Mouse (Mus musculus) ES-E14 (cell line): Measurements from ENCODE around the gene Ptgir. TPM values are rescaled to one million over a fixed set of nuclear protein-coding genes. Genes with fewer than 3 reads are reported as not detected.

Experiments used
- DNase-seq: peaks from one replicate; pipeline ENCODE4 v3.0.0-alpha.2; 2013; ENCODE audit warnings: low read depth, low spot score
- H3K27ac ChIP-seq: 2 replicates; pipeline ENCODE4 v1.5.1; 2012; ENCODE audit warnings: low read depth, mild to moderate bottlenecking, low read length, moderate library complexity, mixed read lengths; ENCODE audit not compliant: poor library complexity, insufficient read depth, severe bottlenecking
- H3K36me3 ChIP-seq: 2 replicates; pipeline ENCODE4 v1.6.1; 2012; ENCODE audit warnings: mild to moderate bottlenecking, low read length, moderate library complexity, mixed read lengths; ENCODE audit not compliant: control insufficient read depth, poor library complexity, insufficient read depth, severe bottlenecking
- H3K4me1 ChIP-seq, 2 experiments: fragments of 150-350 bp in 1 of 2; sonication (generic) in 1 of 2; 2 replicates each; pipeline ENCODE4 v1.6.1; 2012; ENCODE audit warnings: low read length in 2 of 2, mild to moderate bottlenecking in 1 of 2, mixed read lengths in 1 of 2; ENCODE audit not compliant: control insufficient read depth in 2 of 2, insufficient read depth in 2 of 2, poor library complexity in 1 of 2
- H3K4me3 ChIP-seq, 2 experiments: fragments of 150-350 bp in 1 of 2; sonication (generic) in 1 of 2; 2 replicates each; pipeline ENCODE4 v1.5.1; 2012; ENCODE audit warnings: low read length in 2 of 2, low read depth in 1 of 2, mild to moderate bottlenecking in 1 of 2, mixed read lengths in 1 of 2; ENCODE audit not compliant: insufficient read depth in 1 of 2, poor library complexity in 1 of 2, severe bottlenecking in 1 of 2
- H3K9ac ChIP-seq: 2 replicates; pipeline ENCODE4 v1.6.1; 2012; ENCODE audit warnings: low read depth, mild to moderate bottlenecking, low read length, mixed read lengths; ENCODE audit not compliant: poor library complexity, insufficient read depth, severe bottlenecking
- H3K9me3 ChIP-seq: fragments of 150-350 bp; sonication (generic); 2 replicates; pipeline ENCODE4 v1.6.1; 2012; ENCODE audit warnings: low read depth, mild to moderate bottlenecking, low read length; ENCODE audit not compliant: control insufficient read depth, insufficient read depth
- CHD2 ChIP-seq: IDR thresholded peaks from 2 replicates; pipeline ENCODE4 v1.6.1; 2014; ENCODE audit warnings: mild to moderate bottlenecking, low read depth, low read length, inconsistent platforms
- HCFC1 ChIP-seq: IDR thresholded peaks from 2 replicates; pipeline ENCODE4 v1.6.1; 2012; ENCODE audit warnings: low read length, inconsistent platforms, borderline replicate concordance; ENCODE audit not compliant: insufficient read depth
- MAFK ChIP-seq: IDR thresholded peaks from 2 replicates; pipeline ENCODE4 v1.6.1; 2014; ENCODE audit warnings: mild to moderate bottlenecking, low read depth, low read length, inconsistent platforms; ENCODE audit not compliant: insufficient read depth
- ZC3H11A ChIP-seq: IDR thresholded peaks from 2 replicates; pipeline ENCODE4 v1.6.1; 2012; ENCODE audit warnings: low read depth, mild to moderate bottlenecking, inconsistent platforms, low read length, borderline replicate concordance
- ZNF384 ChIP-seq: IDR thresholded peaks from 2 replicates; pipeline ENCODE4 v1.6.1; 2012; ENCODE audit warnings: low read depth, low read length, inconsistent platforms
- in situ Hi-C, 2 experiments: fragments of 600-800 bp; cut with MboI; formaldehyde crosslinking; loops; one replicate each; pipeline ENCODE4 v1.15.1; 2025; ENCODE audit warnings: low sequenced_read_pairs in 2 of 2, inconsistent platforms in 1 of 2; ENCODE audit not compliant: unreplicated experiment in 2 of 2
- total RNA-seq: library from RNA; depleted of rRNA; stranded (reverse); fragments of 300-350 nt; gene quantifications from 2 replicates; pipeline ENCODE4 v1.2.3, GENCODE M21; 2012; rRNA removed

Gene Ptgir
- total RNA-seq = 0.09 and 0.26 TPM in 2 replicates

DNA sequence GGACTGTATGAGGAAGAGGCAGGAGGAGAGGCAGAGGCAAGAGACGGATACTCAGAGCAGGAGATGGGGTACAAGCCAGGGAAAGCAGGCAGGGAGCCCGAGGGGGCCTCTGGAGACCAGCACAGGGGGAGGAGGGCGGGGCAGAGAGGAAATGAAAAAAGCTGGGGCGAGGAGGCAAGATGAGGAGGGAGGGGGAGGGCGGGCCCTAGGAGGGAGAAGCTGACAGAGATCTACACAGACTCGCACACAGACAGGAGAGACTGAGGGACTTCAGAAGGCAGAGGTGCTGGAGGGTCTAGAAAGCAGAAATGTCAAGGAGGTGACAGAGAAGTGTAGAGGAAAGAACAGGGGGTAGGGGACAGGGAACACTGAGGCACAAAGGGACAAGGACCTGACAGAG lies at the start of gene Ptgir:
Gene Ptgir, plus strand, starts transcription at position 210 of the 400 bp plus-strand sequence.
- Histone ChIP-seq H3K9ac (peak within 1 kb of the TSS; percentile 39; the same call in 1 of the 2 replicates), H3K4me3 (peak within 1 kb of the TSS; percentile 36 to 56; a peak in 2 of 4 replicates), H3K9me3 (no peaks in the 10 kb centered on the region), H3K36me3 (no peaks in the 10 kb centered on the region), H3K27ac (no peak within 1 kb of the TSS), H3K4me1 (peaks cover 0 to 23% of the 10 kb centered on the region in 2 experiments; a peak in 1 of 4 replicates)
- no peak for DNase-seq
- in situ Hi-C loops = loop anchor here in 1 of 2 experiments (25.0 kb wide), 1 partner anchor 94 kb away; the partner anchor contains the start of genes Fkrp and Strn4
- no peak for TF ChIP-seq HCFC1
- no peak for TF ChIP-seq ZNF384
- no peak for TF ChIP-seq ZC3H11A
- no peak for TF ChIP-seq CHD2
- TF ChIP-seq MAFK = no peak

DNA sequence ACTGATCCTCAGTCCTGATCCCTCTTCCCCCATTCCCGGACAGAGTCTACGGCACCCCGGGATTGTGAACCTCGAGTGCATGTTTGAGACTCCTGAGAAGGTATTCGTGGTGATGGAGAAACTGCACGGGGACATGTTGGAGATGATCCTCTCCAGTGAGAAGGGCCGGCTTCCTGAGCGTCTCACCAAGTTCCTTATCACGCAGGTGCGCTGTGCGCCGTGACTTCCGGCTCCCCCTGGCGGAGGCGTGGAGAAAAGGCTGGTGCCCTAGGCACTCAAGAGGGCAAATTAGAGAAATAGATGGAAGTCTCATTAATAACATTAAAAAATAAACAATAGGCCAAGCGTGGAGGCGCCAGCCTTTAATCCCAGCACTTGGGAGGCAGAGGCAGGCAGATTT lies 48.0 kb upstream of the Ptgir start:
- Histone ChIP-seq H3K9me3 (no peaks in the 10 kb centered on the region), H3K27ac (no peak overlapping the region), H3K4me1 (peaks cover 0 to 9% of the 10 kb centered on the region in 2 experiments; a peak in 2 of 4 replicates), H3K9ac (peak overlapping the region; percentile 60; the same call in 1 of the 2 replicates), H3K4me3 (peak overlapping the region; percentile 22 to 40; a peak in 3 of 4 replicates), H3K36me3 (peaks cover 8% of the 10 kb centered on the region; the same call in 1 of the 2 replicates)
- no peak for DNase-seq
- in situ Hi-C loops = no loop called here
- TF ChIP-seq ZNF384 = no peak
- no peak for TF ChIP-seq HCFC1
- TF ChIP-seq CHD2 = no peak
- no peak for TF ChIP-seq ZC3H11A
- TF ChIP-seq MAFK = no peak

GRCm38 (mm10) chr7:16859902-16860651 lies 46.2 kb upstream of the Ptgir start:
- in situ Hi-C loops = no loop called here
- H3K4me1 ChIP-seq = no peaks in the 10 kb centered on the region
- H3K9me3 ChIP-seq = no peaks in the 10 kb centered on the region
- no peak overlapping the region for H3K9ac ChIP-seq
- peaks cover 3% of the 10 kb centered on the region; the same call in 1 of the 2 replicates for H3K36me3 ChIP-seq
- no peak overlapping the region for H3K27ac ChIP-seq
- TF ChIP-seq HCFC1 (no peak), ZC3H11A (peak; percentile 4; the same call in 1 of the 2 replicates)
- no peak overlapping the region for H3K4me3 ChIP-seq
- DNase-seq = no peak

- no peaks in the 10 kb centered on the region; the same call in 1 of the 2 replicates for H3K36me3 ChIP-seq
- no peak for DNase-seq
- H3K27ac ChIP-seq = no peak overlapping the region
- H3K9ac ChIP-seq = no peak overlapping the region
- no peaks in the 10 kb centered on the region for H3K9me3 ChIP-seq
- no peak for TF ChIP-seq CHD2
- TF ChIP-seq ZC3H11A = no peak
- no peak for TF ChIP-seq HCFC1
- TF ChIP-seq MAFK = no peak
- TF ChIP-seq ZNF384 = no peak
- peaks cover 0 to 11% of the 10 kb centered on the region in 2 experiments; a peak in 2 of 4 replicates for H3K4me1 ChIP-seq
- in situ Hi-C loops = no loop called here
- H3K4me3 ChIP-seq = no peak overlapping the region
These were observed 38.8 kb upstream of the Ptgir start for GRCm38 (mm10) chr7:16867488-16867887.
